Mouse (Mus musculus): Measurements from ENCODE around the gene Tbk1.
A peak's percentile ranks its signal among the peaks of the same experiment; 100 is the strongest.

Gene Tbk1

DNA sequence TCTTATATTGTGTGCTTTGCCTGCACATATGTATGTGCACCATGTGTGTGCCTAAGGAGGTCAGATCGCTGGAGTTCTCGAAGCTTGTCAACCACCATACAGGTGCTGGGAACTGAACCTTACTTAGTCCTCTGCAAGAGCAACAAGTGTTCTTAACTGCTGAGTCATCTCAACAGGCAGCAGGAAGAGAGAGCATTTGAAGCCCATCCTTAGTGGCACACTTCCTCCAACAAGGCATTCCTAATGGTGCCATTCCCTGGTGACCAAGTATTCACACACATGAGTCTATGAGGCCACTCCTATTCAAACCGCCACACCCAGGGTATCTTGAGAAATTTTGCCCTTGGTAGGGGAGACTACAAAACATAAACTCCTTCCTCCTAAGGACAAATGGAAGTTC lies 44.4 kb downstream of the Tbk1 start:
- no peak for DNase-seq (ENCODE audit: low spot score)

DNA sequence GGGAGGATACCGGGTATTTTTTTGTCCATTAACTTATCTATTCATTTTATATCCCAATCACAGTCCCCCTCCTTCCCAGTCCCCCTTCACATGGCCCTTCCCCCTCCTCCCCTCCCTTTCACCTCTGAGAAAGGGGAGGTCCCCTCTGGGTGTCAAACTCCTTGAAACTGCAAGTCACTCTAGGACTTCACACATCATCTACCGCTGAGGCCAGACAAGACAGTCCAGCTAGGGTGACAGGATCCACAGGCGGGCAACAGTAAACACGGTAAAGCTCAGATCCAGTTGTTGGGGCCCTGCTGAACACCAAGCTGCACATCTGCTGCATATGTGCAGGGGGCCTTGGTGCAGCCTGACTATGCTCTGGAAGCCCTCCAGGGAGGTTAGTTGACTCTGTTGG lies 51.6 kb downstream of the Tbk1 start:
- DNase-seq (ENCODE audit: low spot score) = no peak

DNA sequence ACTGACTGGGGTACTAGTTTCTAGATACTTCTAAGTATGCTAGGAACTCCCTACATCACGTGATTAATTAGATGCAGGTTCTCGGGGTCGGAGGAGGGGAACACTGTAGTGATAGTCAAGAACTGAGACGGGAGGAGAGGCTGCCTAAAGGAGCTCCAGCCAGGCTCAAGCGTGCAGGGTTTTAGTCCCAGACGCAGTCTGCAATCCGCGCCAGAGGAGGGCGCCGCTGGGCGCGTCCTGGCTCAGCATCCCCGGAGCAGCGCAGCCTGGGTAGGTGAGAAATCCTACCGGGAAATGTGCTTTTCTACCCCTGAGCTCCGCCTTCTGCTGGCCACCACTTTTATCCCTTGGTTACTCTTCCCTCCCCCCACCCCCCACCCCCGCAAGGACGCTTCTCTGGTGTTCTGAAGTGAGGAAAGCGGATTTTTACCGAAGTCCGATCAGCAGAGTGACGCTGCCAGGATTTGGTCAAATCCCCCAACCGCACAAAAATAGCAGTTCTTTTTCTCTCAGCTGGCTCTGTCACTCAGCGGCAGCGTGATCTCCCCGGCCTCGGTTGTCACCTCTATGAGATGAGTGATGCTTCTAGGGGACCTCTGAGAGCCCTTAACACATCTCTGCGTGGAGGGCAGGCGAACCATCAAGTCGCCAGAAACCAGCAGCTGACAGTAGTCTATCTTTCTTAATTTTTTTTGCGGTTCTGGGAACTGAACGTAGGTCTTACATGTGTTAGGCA lies 53.3 kb downstream of the Tbk1 start:
- peak; percentile 78 for DNase-seq (ENCODE audit: low spot score)

DNA sequence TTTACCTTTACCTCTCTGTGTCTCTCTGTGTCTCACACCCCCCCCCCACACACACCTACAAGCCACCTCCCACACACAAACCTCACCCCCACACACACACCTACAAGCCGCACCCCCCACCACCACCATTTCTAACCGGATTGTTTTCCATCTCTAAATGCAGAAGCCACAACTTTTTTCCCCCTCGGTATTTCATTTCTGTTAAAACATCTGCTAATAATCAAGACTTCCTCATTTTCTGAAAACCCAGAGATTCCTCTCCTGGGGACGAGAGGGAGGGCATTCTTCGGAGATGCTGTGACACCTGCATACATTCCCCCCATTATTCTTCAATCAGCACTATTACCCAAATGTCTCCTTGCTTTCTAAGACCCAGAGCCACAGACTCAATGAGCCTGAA lies 55.0 kb downstream of the Tbk1 start:
- no peak for DNase-seq (ENCODE audit: low spot score)

DNA sequence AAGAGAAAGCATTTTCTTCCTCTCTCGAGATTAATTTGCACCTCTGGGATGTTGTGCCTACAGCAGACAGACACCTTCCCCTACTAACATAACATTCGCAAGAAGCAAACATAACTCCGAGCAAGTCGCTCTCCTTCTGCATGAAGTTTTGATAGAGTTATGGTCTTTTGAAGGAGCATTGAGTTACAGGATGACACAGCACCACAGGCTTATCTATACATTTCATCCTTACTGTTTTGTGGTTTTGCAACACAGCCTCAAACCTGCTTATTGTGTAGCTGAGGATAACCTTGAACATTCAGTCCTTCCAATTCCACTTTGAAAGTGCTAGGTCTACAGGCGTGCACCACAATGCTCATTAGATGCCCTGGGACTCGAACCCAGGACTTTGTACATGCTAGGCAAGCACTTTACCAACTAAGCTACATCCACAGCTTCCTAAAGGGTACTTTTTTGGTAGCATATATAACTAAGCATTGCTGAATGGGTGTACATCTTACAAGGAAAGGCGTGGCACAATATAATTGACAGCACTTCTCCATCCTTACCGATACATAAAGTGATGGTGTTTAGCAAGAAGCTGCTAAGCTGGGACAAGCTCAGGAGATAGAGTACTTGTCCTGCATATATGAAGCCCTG lies 56.1 kb downstream of the Tbk1 start:
- DNase-seq (ENCODE audit: low spot score) = no peak

DNA sequence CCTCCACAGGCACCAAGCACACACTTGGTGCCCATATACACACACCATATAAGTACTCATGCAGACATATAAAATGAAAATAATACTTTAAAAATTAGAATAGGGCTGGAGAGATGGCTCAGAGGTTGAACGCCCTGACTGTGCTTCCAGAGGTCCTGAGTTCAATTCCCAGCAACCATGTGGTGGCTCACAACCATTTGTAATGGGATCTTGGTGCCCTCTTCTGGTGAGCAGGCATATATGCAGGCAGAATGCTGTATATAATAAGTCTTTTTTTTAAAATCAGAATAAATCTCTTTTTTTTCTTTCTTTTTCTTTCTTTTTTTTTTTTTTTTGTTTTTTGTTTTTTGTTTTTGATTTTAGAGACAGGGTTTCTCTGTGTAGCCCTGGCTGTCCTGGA lies 57.3 kb downstream of the Tbk1 start:
- DNase-seq (ENCODE audit: low spot score) = no peak

DNA sequence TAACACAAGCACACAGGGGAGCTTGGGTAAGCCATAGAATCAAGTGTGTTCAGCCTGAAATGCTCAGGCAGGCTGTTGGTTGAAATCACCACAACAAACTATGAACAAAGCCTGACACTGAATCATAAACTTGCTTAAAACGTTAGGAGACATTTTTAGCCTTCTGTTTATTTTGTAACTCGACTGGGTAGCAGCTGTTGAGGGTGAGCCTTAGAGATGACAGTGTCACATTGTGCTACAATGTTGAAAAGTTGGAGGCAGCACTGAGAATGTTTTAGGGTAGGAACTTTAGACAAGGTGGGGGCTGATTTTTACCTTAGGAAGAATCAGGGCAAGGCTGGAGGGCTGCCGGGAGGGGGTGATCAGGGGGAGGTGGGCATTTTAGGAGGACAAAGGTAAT lies 58.1 kb downstream of the Tbk1 start:
- no peak for DNase-seq (ENCODE audit: low spot score)

DNA sequence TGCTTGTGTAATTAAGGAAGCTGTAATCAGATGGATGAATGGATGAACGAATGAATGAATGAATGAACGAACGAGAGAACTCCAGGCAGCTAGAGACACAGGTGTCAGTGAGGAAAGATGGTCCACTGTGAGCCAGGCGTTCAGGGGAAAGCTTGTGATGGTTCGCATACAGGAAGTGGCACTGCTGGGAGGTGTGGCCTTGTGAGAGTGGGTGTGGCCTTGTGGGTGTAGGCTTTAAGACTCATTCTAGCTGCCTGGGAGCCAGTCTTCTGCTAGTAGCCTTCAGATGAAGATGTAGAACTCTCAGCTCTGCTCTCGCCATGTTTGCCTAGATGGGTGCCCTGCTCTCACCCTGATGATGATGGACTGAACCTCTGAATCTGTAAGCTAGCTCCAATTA lies 59.5 kb downstream of the Tbk1 start:
- no peak for DNase-seq (ENCODE audit: low spot score)

DNA sequence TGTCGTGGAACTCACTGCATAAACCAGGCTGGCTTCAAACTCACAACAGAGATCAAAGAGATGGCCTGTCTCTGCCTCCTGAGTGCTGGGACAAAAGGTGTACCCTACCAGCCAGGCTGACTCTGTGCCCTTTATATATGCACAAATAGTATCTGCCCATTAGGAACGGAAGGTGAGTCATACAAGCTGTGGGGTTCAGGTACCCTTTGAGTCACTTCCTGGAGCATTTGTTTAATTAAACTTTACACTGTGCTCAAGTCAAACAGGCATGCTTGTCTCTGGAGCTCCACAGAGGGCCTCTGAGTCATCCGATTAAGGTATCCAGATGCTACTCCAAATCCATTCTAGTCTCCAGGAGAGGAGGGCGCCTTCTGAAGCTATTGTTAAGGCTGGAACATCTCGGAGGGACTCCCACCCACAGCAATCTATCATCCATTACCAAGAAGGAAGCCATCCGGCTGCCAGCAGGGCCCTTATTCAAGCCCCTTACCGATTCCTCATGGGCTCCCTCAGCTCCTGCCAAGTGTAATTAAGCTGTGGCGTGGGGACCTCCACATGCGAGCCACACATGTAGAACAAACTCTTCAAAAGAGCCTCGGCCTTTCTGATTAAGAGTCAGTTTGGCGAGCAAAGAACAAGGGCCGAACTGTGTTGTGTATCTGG lies 65.5 kb downstream of the Tbk1 start:
- peak; percentile 37 for DNase-seq (ENCODE audit: low spot score)

DNA sequence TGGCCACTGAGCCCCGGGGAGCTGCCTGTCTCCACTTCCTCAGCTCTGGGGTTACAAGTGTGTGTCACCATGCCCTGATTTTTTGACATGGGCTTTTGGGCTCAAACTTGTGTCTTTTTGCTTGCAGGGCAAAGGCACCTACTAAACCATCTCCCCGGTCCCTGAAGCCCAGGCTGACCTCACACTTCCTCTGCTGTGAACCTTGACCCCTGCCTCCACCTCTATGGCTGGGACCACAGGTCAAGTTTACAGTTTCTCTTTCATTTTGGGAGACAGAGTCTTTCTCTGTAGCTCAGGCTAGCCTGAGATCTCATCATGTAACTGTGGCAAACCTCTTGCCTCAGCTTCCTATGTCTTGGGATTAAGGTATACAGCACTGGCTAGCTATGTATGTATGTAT lies 66.9 kb downstream of the Tbk1 start:
- DNase-seq (ENCODE audit: low spot score) = no peak

DNA sequence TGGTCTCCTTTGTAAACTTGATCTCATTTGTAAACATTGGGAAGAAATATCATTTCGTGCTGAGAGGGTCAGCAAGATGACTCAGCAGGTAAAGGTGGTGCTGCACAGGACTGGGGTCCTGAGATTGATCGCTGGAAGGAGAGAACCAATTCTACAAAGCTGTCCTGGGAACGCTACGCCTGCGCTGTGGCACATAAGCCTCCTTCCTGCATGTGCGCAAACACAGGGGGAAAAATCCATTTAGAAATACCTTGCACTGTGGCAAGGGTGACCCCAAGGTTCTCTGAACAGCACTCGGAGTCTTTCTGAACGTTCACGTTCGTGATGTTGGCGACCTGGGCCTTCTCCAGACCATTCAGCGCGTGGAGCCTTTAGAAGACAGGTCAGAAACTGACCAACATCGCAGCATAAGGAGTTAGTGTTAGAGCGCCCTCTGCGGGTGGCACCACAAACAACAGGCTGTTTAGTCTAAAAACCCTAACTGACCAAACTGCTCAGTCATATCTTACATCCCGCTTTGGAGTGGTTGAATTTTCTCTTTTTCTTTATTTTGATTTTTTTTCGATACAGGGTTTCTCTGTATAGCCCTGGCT lies 70.5 kb downstream of the Tbk1 start:
- DNase-seq (ENCODE audit: low spot score) = peak; percentile 95

DNA sequence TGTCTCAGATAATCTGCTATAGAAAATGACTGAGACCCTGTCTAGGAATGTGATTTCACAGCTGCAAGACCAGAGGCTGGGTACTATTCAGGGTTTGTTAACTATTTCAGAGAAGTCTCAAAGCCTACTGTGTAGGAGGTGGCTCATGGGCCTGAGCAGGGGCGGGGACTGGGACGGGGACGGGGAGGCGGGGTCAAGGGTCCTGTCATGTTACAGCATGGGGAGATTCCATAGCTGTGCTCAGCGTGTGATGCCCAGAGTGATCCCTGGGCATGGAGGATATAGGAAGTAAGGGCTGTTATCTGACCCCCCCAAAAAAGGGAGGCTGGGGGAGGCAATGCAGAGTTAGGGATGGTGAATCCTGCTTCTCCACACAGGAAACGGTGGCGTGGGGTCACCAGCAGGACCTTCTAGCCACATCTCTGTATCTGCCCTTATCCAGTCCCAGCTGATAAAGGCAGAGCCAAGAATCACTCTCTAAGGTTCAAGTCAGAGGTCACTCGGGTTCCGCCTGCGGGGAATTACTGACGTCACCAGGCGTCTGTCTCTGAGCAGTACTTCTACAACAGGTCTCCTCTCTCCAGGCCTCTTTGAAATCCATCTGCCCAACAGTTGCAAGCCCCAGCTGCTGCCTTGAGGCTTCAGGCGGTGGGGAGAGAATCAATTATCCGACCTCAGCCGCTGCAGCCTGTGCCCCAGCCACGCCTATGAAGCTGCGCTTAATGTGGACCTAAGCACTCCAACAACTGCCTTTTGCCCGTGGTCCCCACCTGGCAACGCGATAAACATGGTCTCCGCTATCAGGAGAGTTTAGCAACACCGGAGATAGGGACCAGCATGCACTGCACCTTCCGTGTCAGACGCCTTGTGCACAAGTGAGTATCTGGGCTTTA lies 76.6 kb downstream of the Tbk1 start:
- DNase-seq (ENCODE audit: low spot score) = peak; percentile 77

DNA sequence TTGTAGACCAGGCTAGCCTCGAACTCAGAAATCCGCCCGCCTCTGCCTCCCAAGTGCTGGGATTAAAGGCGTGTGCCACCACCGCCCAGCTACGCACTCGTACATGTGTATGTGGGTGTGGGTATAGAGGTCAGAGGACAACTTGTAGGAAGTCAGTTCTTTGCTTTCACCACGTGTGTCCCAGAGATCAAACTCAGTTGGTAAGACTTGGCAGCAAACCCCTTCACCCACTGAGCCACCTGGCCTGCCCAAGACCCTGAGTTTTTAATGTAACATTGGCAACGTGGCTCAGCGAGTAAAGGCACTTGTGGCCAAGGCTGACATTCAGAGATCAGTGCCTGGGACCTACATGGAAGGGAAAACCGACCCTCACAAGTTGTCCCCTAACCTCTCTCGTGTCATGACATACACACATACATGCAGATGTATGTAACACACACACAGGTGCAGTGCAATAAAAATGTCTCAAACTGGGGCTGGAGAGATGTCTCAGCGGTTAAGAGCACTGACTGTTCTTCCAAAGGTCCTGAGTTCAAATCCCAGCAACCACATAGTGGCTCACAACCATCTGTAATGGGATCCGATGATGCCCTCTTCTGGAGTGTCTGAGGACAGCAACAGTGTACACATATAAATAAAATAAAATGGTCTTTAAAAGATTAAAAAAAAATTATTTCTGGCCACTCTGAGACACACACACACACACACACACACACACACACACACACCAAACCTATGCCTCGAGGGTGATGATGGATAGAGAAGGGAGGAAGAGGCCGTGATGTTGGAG lies 78.6 kb downstream of the Tbk1 start:
- DNase-seq (ENCODE audit: low spot score) = no peak

DNA sequence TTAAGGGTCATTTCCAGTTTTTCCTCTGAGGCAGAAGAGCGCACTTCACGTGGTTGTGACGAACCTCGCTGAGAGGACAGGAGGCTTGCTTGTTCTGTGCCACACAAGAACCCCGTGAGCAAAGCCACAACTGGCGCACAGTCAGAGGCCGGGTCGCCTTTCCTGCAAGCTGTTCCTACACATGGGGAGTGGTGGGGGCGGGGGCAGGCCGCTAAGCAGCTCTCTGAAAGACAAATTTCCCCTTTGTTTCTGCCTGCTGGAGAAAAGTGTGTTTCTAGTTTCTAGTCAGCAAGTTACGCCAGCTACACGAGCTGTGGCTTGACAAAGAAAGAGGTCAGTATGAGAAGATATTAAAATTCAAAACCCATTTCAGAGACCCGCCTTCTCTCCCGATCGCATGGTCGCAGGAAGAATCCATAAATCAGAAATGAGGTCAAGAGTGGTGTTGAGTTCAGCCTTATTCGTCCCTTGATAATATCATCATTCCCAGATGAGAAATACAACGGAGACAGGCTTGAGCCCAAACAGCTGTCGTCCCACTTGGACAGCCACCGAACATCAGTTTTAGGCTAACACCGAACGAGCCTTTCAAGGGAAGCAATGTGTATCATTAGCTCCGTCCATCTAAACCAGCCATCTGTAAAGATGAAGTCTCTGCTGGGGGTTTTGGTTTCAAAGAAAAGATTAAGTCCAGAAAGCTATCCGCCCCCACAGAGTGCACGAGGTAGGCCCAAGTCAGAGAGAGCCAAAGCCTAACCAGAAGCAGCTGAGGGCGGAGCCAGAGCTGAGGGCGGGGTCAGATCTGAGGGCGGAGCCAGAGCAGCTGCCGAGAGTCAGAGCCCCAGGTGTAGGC lies 79.6 kb downstream of the Tbk1 start:
- peak; percentile 79 for DNase-seq (ENCODE audit: low spot score)

DNA sequence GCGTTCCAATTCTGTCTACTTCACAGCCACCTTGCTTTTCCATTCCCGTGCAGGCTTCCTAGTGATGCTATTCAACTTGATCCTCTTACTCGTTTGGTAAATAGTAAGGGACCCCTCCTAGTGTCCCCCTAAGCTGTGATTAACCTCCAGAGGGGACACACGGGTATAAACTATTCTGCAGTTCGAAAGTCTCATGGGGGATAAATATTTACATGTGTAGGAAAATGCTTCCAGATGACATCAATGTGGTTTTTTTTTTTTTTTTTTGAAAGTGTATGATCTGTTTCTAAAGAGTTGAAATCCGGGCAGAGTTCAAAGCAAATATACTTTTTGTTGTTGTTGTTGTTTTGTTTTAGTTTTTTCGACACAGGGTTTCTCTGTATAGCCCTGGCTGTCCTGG lies 80.7 kb downstream of the Tbk1 start:
- no peak for DNase-seq (ENCODE audit: low spot score)

DNA sequence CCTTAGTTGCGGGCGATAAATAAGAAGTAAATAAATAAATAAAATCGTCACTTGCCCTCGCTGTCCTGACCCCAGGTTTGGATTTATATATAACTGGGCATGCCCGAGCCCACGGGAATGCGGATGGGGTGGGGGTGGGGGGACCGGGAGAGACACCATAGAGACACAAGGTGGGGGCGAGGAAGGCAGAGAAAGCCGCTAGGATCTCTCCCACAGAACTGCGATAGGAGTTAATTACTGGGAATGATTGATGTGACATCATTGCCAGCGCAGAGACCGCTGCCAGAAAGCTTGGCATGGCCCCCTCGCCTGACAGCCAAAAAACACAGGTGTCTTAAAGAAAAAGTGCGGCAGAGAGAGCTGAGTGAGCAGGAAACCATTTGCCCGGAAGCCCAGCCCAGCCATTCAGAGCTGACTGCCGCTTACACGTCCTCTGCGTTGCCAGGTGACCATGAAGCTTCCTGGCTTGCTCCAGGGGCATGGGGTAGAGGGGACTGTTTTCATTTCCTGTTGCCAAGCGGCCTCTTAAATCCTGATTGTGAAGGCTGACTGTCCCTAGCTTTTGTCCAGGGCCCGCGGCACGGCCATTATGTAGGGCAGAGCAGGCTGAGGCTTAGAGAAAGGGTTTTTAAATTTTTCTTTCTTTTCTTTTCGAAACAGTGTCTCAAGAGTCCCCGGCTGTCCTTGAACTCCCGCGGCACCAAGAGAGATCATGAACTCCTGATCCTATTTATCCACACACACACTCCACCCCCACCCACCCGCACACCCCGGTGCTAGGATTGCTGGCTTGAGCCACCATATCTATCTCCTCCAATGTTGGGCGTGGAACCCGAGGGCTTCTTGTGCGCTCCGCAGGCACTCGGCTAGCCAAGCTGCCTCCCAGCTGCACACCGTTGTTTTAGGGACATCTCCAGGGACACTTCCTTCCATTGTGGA lies 81.3 kb downstream of the Tbk1 start:
- peak; percentile 88 for DNase-seq (ENCODE audit: low spot score)

DNA sequence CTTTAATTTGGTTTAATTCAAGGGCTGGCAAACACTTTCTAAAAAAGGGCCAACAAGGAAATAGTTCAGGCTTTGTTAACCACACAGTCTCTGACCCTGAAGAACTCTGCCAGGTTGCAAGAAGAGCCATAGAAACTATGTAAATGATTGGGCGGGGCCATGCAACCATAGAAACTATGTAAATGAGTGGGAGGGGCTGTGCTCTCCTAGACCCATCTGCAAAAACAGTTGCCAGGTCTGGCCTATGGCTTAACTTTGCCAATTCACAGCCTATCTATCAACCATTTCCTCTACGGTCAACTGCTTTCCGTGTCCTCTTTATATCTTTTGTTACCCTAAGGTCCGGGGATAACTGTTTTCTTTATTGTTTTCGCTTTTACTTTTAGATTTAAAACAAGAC lies 85.4 kb downstream of the Tbk1 start:
- peak; percentile 44 for DNase-seq (ENCODE audit: low spot score)

DNA sequence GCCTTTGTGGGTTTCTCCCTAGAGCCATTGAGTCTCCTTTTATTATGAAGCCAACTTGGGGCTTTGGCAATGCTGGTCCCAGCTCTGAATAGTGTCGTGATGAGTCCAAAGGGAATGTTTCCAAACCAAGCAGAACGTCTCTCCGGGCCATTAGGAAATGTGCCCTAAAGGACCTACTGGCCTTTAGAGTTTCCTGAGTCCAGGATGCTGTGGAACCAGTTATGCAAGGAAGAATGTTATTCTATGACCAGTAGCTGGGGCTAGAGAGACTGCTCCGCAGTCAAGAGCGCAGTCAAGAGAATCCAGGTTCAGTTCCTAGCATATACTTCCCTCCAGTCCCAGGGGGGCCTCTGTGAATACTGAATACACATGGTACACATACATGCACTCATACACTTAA lies 86.6 kb downstream of the Tbk1 start:
- peak; percentile 26 for DNase-seq (ENCODE audit: low spot score)

DNA sequence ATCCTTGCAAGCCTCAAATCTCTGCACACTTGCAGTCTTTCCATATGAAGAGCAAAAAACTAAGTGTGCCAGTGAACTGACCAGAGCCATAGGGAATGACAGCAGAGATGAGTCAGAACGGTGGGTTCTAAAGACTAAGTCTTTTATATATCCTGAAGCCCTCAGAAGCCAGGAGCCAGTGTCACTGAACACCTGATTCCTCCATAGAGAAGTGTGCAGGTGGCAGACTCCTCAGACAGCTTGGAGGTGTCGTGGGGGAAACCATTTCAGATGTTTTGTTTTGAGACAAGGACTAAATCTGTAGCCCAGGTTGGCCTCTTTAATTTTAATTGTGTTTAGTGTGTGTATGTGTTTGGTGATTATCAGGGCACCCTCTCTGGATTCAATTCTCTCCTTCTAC lies 87.5 kb downstream of the Tbk1 start:
- DNase-seq (ENCODE audit: low spot score) = no peak

All from embryo, embryonic 10 days (tissue).